Mouse (Mus musculus): ENCODE measurements around the gene Agtrap.
A peak's percentile ranks its signal among the peaks of the same experiment; 100 is the strongest.

Gene Agtrap

DNA sequence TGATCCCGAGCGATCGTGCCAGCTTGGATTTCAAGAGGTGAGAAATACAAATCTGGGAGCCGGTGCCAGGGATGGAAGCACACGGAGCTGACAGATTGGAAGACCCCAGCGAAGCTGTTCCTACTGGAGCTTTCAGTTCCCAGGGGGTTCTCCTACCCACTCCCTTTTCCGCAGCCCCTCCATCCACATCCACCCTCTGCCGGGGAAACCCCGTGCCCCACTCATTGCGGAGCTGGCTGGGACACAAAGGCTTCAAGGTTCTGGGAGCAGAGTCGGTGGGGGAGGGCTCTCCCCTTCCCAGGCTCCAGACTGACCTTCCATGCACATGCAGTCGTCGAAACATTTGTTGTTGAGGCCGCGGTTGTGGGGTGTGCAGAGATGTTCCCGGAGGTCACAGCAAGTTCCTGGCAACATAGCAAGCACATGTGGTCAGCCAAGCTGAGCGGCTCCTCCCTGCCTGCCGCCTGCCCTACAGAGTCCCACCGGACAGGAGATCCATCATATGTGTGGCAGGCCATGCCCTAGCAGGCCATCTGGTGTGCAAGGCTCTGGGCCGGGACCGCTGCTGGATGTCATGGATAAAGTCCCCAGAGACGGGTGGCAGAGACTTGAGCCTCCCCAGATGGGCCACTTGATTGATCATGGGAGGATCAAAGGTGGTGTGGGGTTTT is 19.9 kb upstream of the Agtrap start:
- DNase-seq (ENCODE audit: low spot score in 2 of 2): no peak

DNA sequence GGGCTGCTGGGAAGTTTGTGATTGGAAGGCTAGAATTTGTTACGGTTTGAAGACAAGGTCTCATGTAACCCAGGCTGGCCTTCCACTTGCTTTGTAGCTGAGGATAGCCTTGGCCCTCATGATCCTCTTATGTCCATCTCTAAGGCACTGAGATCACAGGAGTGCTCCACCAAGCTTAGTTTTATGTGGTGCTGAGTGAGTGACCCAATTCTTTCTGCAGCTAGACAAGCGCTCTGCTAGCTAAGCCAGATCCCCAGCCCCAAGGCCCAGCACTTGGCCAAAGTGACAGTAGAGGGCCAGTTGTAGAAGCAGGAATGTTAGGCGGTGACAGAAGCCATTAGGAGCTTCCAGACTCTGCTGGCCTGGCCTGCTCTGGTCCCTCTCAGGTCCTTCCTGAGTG is 16.3 kb upstream of the Agtrap start:
- DNase-seq (ENCODE audit: low spot score in 2 of 2): no peak

DNA sequence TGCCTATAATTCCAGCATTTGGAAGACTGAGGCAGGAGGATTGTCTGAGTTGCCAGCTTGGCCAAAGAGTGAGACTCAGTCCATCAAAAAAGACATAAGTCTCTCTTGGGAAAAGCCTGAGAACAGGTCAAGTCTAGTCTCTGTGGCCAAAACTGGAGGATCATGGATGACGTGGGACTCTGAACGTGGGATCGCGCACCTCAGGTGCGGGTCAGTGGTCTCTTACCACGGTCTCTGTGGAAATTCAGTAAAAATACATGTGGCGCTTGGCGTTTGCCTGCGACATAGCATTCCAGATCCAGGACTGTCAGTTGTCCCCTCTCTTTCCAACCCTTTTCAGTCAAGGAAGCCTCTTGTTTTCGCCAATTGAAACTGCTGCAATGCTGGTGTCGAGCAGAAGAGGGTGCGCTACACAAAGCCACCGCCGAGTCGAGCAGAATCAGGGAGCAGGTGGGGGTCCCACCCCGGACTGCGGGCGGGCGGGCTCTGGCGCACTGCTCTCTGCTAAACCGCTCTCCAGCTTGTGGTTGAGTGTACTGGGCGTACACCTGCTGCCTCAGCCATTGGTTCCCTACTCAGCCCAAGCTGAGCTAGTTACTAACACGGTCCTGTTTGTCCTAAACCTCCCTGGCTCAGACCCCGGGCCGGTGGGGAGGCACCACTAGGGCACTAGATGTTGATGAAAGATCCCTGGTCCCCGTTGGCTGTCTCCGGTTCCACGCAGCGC is 14.1 kb upstream of the Agtrap start:
- peak; percentile 60 to 70 for DNase-seq (ENCODE audit: low spot score in 2 of 2)

DNA sequence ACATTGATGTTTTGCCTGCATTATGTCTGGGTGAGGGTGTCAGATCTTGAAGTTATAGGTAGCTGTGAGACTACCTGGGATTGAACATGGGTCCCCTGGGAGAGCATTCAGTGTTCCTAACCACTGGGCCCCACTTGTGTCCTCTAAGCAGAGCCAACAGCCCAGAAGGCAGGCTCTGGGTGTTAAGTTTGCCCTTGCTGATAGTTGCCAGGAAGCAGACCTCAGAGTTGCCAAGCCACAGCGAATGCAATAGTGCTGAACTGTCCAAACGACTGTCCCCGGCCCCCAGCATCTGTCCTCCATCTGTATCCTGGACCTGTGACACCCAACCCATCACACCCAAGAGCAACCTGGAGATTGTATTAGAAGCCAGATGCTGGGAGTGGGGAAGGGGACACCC is 10.8 kb upstream of the Agtrap start:
- no peak for DNase-seq (ENCODE audit: low spot score in 2 of 2)

DNA sequence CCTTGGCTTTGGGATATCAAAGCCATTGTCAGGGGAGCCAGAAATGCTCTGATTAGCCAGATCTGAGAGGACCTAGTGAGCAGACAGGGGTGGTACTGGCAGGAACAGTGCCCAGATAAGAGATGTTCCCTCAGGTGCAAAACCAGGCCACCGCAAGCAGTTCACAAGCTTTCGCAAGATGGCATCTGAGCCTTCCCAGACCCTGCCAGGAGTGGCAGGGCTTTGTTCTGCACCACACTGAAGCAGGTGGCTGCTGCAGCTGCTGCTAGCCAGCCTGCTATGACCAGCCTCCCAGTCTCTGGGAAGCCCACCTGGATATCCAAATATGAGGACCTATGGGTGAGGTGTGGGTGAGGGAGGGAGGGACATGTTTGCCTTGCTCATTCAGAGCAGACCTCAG is 10.1 kb upstream of the Agtrap start:
- DNase-seq (ENCODE audit: low spot score in 2 of 2): no peak

DNA sequence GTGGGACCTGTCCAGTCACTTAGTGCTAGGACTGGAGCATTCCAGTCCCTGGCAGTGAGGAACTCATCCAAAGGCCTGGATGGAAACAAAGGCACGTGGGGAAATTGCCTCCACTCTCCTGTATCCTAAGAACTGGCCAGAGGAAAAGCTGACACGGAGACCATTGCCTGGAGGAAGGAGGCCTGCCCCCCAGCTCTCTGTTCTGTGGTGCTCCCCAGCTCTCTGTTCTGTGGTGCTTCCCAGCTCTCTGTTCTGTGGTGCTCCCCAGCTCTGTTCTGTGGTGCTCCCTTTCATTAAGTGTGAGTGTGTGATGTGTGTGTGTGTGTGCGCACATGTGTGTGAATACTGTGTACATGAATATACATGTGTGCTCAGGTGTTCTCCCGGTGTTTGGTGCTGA is 7.2 kb upstream of the Agtrap start:
- DNase-seq (ENCODE audit: low spot score in 2 of 2): no peak

DNA sequence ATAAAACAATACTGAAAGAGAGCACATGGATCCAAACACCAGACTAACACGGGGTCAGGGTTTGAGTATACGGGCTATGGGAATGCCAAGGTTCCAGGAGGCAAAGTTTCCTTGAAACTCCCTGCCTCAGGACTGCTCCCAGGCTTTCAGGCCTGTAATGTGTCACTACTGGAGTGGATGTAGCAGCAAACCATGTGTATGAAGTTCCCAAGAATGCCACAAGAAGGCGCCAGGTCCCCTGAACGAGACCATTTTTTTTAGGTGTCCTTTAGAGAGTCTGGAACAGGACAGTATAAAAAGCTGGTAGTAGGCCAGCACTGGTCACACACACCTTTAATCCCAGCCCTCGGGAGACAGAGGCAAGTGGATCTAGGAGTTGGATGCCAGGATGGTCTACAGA is 6.3 kb upstream of the Agtrap start:
- no peak for DNase-seq (ENCODE audit: low spot score in 2 of 2)

DNA sequence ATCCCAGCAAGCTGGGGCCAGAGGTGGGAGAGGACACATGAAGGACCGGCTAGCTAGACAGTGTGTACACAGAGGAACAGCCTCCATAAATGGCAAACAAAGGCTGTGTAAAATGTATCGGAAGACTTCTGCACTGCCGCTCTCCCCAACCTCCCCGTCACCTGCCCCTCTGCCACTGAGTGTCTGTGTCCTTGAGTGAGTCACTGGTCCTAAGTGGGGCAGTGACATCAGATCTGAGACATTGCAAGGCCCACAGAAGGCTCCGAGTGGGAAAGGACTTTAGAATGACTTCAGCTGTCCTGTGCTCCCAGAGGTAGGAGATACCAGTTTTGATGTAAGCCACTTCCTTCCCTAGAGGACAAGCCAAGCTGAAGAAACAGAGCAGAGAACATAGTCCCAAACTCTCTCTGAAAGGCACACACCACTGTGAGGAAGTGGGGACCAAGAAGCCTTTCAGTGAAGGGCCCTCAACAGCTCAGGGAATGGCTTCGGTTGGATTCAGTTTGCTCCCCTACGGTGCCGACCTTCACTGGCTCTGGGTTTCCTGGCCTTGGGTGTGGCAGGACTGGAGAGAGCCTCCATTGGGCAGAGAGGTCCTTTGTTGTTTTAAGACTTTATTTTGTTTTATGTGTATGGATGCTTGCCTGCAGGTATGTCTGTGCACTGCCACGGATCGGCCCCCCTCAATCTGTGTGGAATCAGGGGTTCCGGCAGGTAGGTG is 4.9 kb upstream of the Agtrap start:
- DNase-seq (ENCODE audit: low spot score in 2 of 2): no peak

DNA sequence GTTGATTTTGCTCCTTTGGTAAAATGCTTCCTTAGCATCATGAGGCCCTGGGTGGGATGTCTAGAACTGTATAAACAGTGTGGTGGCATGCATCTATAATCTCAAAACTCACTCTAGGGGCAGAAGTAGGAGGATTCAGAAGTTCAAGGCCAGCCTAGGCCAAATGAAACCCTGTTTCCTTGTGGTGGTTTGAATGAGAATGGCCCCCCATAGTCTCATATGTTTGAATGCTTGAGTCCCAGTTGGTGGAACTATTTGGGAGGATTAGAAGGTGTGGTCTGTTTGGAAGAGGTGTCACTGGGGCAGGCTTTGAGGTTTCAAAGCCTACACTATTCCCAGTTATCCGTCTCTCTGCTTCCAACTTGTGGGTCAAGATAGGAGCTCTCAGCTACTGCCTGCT is 3.4 kb upstream of the Agtrap start:
- DNase-seq (ENCODE audit: low spot score in 2 of 2): no peak

DNA sequence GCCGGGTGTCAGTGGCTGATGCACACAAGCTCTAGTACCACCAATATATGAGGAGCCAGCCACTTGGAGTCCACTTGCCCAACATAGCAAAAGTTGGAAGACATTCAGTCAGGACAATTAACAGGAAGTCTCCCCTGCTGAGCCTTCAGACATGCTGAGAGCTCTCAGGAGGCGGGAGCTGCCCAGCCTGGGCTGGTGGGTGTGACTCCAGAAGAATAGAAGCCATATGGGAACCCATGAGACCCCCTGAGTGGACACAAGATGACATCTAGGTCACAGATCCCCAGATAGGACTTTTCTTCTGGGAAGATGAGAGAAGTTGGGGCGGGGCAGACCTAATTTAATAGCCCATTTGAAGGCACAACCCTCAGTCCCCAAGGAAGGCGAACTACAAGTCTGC is 1.3 kb upstream of the Agtrap start:
- no peak for DNase-seq (ENCODE audit: low spot score in 2 of 2)

DNA sequence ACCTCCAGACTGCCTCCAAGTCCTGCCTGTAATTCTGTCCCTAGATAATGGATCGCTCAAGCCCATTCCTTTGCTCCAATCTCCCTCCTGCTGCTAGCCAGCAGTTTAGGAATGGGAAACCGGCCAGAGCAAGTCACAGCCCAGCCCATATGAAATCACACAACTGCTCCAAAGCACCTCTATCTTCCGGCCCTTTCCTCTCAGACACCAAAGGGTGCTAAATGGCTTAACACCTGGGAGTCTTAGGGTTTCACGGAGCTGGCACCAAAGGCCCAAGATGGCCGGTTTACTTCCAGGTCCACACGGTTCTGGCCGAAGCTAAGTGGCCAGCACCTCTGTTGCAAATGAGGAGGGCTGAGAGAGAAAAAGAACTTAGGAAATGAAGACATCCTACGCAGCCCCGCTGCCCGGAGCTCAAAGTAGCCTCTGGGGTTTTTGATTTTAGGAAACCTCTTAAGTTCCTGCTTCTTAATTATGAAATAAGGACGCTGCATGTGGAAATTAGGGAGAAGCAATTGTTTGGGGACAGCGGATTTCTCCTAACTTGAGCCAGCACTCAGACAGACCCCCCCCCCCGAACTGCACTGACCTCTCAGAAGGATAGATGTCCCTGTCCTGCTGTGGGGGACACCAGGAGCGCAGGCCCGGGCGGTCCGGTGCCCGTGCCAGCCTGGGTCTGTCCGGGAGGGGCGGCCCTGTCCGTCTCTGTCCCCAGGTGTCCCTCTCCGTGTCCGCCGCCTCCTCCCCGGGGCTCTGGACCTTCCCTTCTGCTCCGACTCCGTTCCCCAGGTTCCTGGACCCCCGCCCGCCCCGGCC is 532 bp downstream of the Agtrap start:
- no peak for DNase-seq (ENCODE audit: low spot score in 2 of 2)

DNA sequence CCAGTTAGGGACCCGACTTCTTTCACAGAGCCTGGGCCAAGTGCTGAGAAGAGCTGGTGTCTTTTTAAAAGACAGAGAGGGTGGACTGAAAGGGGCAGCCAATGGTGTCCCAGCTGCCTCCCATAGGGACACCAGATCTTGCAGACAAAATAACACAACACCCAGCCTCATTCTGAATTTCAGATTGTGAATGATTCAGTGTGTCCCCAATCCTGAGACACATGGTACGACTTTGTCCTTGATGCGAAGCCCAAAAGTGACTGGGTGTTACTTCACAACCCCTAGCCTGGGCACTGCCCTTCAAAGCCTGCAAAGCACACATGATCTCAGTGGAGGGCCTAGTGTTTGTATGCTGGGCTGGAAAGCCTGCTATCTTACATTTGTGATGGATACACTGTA is 1.9 kb downstream of the Agtrap start:
- DNase-seq (ENCODE audit: low spot score in 2 of 2): no peak

DNA sequence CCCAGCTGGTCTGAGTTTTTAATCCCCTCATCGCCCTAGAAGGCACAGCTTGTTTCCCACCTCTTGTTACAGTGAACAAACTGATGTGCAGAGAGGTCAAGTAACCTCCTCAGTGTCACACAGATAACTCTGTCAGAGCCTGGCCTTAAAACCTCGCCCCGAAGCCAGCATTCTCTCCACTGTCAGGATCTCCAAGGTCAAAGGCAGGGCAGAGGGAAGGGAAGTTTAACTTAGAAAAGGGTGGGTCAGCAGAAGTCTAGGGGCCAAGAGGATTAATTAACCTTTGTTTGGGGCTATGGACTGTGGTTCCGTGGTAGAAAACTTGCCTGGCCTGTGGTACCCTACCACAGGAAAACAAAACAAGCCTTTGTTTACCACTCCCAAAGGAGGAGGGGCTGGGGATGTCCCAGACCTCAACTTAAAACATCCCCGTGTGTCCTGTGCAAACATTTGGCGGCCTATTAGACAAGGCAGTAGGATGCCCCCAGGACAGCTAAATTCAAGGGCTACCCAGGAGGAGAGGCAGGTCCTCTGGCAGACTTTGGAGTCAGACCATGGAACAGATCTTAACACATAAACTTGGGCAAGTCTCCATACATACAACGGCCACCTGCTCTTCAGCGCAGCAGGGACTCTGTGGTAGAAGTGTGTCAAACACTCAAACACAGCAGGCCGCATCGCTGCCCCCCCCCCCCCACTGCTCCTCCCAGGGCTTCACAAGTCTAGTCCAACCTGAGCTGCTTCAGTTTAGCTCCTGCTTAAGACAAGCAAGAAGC is 2.5 kb downstream of the Agtrap start:
- DNase-seq (ENCODE audit: low spot score in 2 of 2): no peak

DNA sequence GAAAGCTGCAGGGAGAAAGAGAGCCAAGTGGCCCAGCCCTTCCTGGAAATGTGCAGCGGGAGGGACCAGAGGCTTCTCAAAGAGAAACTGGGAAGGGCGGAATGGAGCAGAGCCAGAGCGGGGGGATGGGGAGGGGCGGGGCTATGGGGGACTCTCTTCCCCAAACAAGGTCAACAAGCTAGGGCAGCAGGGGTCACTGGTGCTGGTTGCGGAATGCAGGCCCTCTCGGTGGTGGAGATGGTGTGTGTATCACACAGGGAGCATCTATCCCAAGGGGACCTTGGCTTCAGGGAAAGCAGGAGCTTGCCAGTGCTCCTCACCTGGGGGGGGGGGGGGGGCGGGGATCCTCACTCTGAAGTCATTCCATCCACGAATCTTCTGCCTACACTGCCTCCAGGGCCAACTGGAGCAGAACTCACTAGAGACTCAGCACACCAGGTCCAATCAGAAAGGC is 3.5 kb downstream of the Agtrap start:
- no peak for DNase-seq (ENCODE audit: low spot score in 2 of 2)

DNA sequence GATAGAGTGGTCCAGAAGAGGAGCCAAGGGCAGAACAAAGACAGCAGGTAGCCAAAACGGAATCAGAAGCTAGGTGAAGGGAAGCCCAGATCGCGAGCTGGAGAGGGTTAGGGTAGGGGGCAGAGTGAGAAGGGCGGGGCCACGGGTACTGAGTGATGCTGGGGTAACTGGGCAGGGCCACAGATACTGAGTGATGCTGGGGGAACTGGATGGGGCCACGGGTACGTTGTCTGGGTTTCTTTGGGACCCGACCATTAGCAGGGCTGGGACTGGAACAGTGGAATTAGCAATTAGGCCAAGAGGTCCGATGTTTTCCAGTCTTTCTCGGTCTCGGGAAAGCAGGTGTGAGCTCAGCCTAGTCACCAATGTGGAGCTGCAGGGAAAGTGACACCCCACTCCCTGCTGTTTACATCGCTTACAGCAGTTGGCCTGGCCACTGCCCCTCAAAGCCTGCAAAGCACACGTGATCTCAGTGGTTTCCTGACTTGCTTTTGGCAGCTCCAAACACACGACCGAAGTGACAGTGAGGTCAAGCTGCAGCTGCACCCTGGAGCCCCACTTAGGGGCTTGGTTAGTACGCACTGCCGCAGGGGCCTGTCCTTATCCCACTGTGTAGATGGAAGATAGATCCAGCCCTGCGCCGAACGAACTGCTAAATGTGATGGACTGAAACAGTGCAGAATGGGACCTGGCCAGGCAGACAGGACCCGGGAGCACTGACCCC is 4.5 kb downstream of the Agtrap start:
- no peak for DNase-seq (ENCODE audit: low spot score in 2 of 2)

DNA sequence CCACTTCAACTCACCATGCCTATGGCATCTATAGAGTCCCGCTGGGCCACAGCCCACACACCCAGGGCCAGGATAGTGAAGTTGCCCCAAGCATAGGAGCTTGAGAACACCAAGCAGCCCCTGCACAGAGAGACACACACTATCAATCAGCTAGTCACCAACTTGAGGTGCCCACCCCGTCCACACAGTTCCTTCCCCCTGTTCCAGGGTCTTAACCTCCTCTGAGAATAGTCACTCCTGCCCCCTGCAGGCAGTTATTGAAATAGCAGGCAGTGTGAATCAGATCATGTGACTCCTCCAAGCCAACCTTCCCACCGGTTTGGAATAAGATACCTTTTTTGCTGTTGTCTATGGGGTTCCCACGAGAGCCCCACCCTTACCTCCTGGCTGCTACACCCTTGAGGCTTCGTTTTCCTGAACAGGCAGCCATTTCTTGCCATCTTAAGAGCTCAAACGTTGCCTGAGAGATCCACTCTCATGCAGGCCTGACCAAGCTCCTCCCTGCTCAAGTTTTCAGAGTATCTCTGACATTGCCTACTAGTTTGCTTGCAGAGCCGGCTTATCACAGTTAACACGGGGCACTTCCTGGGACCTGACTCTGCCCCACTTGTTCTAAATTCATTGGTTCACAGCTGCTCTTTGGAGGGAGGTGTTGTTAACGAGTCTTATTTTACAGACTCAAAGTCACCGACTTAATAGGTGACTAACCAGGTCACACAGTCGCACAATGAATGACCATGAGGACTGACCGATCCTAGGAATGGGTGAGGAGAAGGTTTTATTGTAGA is 5.4 kb downstream of the Agtrap start:
- no peak for DNase-seq (ENCODE audit: low spot score in 2 of 2)

DNA sequence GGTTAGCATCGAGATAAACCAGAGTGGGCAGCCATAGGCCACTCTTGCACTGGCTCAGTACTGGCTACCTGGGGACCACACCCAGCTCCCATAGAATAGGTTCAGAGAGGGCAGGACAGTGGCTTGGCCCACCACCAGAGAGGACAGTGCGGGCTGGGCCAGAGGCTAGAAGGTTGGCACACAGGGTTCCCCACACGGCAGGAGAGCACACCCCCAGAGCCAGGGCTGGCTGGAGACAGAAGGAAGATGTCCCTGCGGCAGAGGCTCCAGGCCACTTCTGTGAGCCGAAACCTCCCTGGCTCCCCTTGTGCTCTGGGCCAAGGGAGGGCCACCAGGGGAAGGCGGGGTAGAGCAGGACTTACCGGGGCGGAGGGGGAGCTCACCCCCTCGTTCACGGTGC is 6.6 kb downstream of the Agtrap start:
- no peak for DNase-seq (ENCODE audit: low spot score in 2 of 2)

DNA sequence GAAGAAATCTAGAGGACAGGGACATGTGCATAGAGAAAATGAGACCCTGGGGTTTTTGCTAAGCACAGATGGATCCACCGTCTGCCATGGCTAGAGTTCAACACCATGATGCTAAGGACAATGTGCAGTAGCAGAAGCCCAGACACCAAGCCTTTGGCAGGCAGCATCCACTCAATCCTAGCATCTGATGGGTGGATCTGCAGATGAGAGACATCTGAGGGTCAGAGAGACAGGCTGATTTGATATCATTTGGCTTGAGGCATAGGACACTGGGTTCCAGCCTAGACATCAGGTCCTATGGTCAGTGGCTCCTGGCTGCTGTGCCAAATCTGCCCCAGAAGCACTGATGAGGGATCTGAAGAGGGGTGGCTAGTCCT is 7.2 kb downstream of the Agtrap start:
- no peak for DNase-seq (ENCODE audit: low spot score in 2 of 2)

DNA sequence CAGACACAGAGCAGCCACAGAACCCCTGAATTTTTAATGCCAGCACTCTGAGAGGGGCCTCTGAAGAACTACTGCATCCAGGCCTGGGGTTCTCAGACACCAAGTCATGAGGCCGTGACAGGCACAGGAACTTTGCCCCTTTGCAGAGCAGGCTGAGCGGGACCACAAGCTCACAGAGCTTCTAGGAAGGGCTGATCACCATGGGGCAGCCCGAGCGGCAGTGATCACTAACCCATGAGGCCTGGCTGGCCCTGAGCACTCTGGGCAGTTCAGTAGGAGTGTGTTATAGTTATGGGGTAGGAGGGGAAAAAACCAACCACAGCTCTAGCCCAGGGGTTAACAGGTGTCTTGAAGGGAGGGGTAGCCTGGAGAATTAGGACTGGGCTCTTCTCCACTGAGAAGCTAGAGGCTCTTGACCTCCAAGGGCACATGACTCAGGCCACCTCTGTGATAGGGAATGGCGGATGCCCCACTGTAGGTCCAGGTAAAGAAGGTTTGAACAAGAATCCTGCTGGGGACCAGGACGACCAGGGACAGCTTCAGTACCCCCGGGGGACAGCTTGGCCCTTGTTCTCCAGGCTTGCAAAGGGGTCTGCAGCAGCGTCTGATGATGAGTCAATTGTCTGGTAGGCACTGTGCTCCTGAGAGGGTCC is 7.8 kb downstream of the Agtrap start:
- no peak for DNase-seq (ENCODE audit: low spot score in 2 of 2)

All from frontal cortex, postnatal 14 days (tissue).